Mouse (Mus musculus) kidney, adult 2 months (tissue): Measurements from ENCODE around the gene Zfp61. TPM values are rescaled to one million over a fixed set of nuclear protein-coding genes. Genes with fewer than 3 reads are reported as not detected.

ENCODE experiments used
- DNase-seq: peaks from one replicate; pipeline ENCODE4 v3.0.0; 2021
- H3K27ac ChIP-seq: fragments of 200-500 bp; 2 replicates; pipeline ENCODE4 v1.5.1; 2012; ENCODE audit warnings: low read depth, low read length, control low read depth, inconsistent platforms; ENCODE audit not compliant: insufficient read depth
- H3K27me3 ChIP-seq: fragments of 200-500 bp; replicated peaks from 2 replicates; pipeline ENCODE4 v1.6.1; 2012; ENCODE audit warnings: mild to moderate bottlenecking, moderate library complexity, low read length, inconsistent platforms; ENCODE audit not compliant: control insufficient read depth, insufficient read depth
- H3K36me3 ChIP-seq: fragments of 200-500 bp; 2 replicates; pipeline ENCODE4 v1.6.1; 2012; ENCODE audit warnings: mild to moderate bottlenecking, moderate library complexity, low read length, inconsistent platforms; ENCODE audit not compliant: control insufficient read depth, insufficient read depth
- H3K4me1 ChIP-seq: fragments of 200-500 bp; 2 replicates; pipeline ENCODE4 v1.6.1; 2011; ENCODE audit warnings: low read length; ENCODE audit not compliant: control insufficient read depth, insufficient read depth
- H3K4me3 ChIP-seq: fragments of 200-500 bp; 2 replicates; pipeline ENCODE4 v1.5.1; 2011; ENCODE audit warnings: mild to moderate bottlenecking, low read depth, low read length, control low read depth; ENCODE audit not compliant: insufficient read depth
- CTCF ChIP-seq: fragments of 200-500 bp; conservative IDR thresholded peaks from 2 replicates; pipeline ENCODE4 v1.5.1; 2011; ENCODE audit warnings: low read depth, mild to moderate bottlenecking, control low read depth, low read length, moderate library complexity, mixed read lengths; ENCODE audit not compliant: insufficient read depth, insufficient read length
- POLR2A ChIP-seq: fragments of 200-500 bp; IDR thresholded peaks from one replicate; pipeline ENCODE4 v1.6.1; 2011; ENCODE audit warnings: low read depth, low read length, control low read depth
- WGBS: fragments of 180-500 bp; shearing (Covaris S2); methylation state at CpG from one replicate; pipeline ENCODE4 v1.1.7; 2018; 5-methylcytosine and 5-hydroxymethylcytosine counted together
- polyA plus RNA-seq: library from polyadenylated mRNA; depleted of rRNA; stranded (reverse); fragments of >200 nt; gene quantifications from 2 replicates; pipeline ENCODE4 v1.2.3, GENCODE M21; 2012

Gene Zfp61
- polyA plus RNA-seq, 1 experiment: 4.3 TPM

DNA sequence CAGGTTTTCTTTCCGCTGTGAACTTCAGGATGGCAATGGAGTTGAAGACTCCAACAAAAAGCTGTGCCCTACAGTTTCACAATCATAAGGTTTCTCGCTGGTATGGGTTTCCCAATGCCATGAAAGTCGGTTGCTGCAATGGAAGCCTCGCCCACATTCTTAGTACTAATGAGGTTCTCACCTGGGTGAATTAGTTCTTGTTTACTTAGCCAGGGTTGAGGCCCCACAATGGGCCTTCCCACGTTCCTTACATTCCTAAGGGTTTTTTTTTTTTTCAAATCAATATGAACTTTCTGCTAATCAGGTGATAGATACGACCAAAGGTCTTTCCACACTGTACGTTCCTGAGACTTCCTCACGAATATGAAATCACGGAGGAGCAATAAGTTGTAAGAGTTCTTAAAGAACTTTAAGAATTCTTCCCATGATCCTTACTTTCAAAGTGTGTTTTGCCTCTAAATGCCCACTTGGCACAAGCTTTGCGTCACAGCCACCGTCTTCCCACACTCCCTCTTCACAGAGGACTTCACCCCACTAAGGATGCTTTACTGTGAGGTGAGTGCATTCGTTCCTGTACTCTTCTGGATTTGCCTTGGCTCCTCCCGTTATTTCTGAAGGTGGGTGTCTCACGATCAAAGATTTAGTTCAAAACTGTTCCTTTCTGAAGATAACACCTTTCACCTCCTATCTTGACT lies 26.4 kb upstream of the Zfp61 start:
- no peak for DNase-seq
- TF ChIP-seq POLR2A (no peak), CTCF (no peak)

DNA sequence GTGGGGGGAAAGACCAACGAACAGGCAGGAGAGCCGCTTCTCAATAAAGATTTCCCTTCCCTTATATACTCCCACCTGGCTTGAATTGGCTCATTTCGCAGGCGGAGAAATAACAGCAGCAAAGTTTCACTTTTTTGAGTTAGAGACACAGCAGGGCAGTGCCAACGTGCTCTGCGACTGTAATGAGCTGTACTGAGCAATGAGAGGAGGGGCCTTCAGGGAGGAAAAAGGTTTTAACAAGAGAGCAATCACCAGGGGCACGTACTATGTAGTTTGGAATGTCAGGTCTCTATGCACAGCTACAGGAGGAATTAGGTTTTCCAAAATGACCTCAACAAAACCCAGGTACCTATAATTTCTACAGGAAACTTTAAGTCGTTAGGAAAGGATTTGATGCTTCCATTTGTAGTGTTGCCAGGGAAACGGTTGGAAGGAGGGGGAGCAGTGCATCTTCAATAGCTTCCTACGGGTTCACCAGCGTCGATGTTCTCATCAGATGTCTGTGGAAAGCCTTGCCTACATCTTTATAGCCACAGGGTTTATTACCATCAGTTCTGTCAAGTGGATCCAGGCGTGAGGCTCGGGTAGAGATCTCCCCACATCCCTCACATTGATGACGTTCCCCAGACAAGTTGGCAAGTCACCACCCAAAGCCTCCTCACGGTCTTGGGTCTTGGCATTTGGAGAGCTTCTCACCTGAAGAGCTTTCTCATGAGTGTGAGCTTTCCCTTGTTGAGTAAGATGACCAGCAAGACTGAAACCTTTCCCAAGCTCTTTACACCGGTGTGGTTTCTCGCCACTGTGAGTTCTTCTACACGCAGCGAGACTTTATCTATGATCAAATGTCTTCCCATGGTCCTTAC lies 25.5 kb upstream of the Zfp61 start:
- 40% methylated on average over 20 of the region's 20 CpGs for WGBS
- no peak overlapping the region for H3K4me3 ChIP-seq

More for the DNA sequence above, 26.4 kb upstream of the Zfp61 start:
- H3K27ac ChIP-seq: no peak overlapping the region
- no peaks in the 10 kb centered on the region for H3K4me1 ChIP-seq
- WGBS: 74% methylated on average over 14 of the region's 14 CpGs
- no peaks in the 10 kb centered on the region for H3K36me3 ChIP-seq
- no peak overlapping the region for H3K4me3 ChIP-seq
- no peaks in the 10 kb centered on the region for H3K27me3 ChIP-seq

DNA sequence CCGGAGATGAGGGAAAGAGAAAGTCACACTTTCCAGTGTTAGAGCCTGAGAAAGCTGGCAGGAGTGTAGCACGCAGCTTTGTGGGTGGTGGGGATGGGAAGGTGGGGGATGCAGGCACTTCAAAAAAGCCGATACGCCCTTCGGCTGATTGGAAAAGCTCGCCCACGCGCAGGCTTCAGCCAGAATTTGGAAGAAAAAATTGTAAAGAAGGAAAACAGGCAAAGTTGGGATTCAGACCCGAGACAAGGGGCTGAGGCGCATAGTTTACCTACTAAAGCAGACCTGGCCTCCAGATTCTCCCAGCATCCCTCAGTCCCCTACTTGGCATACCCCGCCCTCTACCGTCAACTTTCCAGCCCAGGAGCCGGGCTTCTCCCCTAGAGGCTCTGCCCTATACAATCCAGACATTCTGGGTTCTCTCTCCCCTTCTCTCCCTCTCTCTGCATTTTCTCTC lies 24.7 kb upstream of the Zfp61 start:
- H3K27me3 ChIP-seq: no peaks in the 10 kb centered on the region
- no peak overlapping the region; the same call in 1 of the 2 replicates for H3K4me3 ChIP-seq
- no peaks in the 10 kb centered on the region for H3K4me1 ChIP-seq
- no peaks in the 10 kb centered on the region for H3K36me3 ChIP-seq
- H3K27ac ChIP-seq: no peak overlapping the region
- DNase-seq: no peak
- 11% methylated on average over 13 of the region's 13 CpGs for WGBS
- TF ChIP-seq CTCF (no peak), POLR2A (no peak)

More for the DNA sequence above, 25.5 kb upstream of the Zfp61 start:
- no peak for DNase-seq
- Histone ChIP-seq H3K36me3 (no peaks in the 10 kb centered on the region), H3K27ac (no peak overlapping the region), H3K27me3 (no peaks in the 10 kb centered on the region), H3K4me1 (no peaks in the 10 kb centered on the region)
- TF ChIP-seq POLR2A (no peak), CTCF (no peak)

DNA sequence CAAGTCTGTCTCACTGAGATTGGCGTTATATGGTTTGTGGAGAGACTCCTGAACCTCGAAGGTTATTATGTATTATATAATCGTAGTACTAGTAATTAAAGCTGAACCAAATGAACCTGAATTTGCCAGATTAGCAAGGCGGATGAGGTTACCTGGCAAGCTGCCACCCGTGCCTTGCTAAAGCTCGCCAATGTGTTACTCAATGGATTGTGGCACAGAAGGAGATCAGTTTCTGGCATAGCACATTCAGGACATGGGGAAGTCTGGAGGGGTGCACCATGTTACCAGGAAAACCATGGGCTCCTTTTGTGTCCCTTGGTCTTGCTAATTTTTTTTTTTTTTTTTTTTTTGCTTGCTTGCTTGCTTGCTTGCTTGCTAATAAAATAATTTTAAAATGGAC lies 24.2 kb upstream of the Zfp61 start:
- no peaks in the 10 kb centered on the region for H3K36me3 ChIP-seq
- peak; percentile 35 for DNase-seq
- WGBS: 70% methylated on average over 6 of the region's 6 CpGs
- no peak overlapping the region for H3K27ac ChIP-seq
- H3K4me1 ChIP-seq: no peaks in the 10 kb centered on the region
- TF ChIP-seq CTCF (no peak), POLR2A (no peak)
- no peaks in the 10 kb centered on the region for H3K27me3 ChIP-seq
- H3K4me3 ChIP-seq: no peak overlapping the region

GRCm38 (mm10) chr7:24322593-24322992 lies 21.6 kb upstream of the Zfp61 start:
- Histone ChIP-seq H3K27ac (no peak overlapping the region), H3K27me3 (no peaks in the 10 kb centered on the region), H3K36me3 (no peaks in the 10 kb centered on the region), H3K4me3 (no peak overlapping the region), H3K4me1 (no peaks in the 10 kb centered on the region)
- WGBS: 73% methylated on average over 4 of the region's 4 CpGs
- no peak for DNase-seq
- TF ChIP-seq CTCF (no peak), POLR2A (no peak)

GRCm38 (mm10) chr7:24318942-24319341 lies 17.9 kb upstream of the Zfp61 start:
- Histone ChIP-seq H3K27ac (no peak overlapping the region), H3K27me3 (no peaks in the 10 kb centered on the region), H3K4me1 (peaks cover 6% of the 10 kb centered on the region; the same call in 1 of the 2 replicates), H3K4me3 (no peak overlapping the region), H3K36me3 (no peaks in the 10 kb centered on the region)
- WGBS: 21% methylated on average over 6 of the region's 6 CpGs
- no peak for DNase-seq
- no peak for TF ChIP-seq POLR2A
- no peak for TF ChIP-seq CTCF

GRCm38 (mm10) chr7:24316567-24317092 lies 15.6 kb upstream of the Zfp61 start, which contains the start of gene Zfp94:
Gene Zfp94 (minus strand): TSS chr7:24316666.
- Histone ChIP-seq H3K4me1 (peaks cover 6% of the 10 kb centered on the region; the same call in 1 of the 2 replicates), H3K4me3 (peak within 1 kb of the TSS; percentile 65), H3K36me3 (no peaks in the 10 kb centered on the region), H3K27ac (peak within 1 kb of the TSS; percentile 49; the same call in 1 of the 2 replicates), H3K27me3 (no peaks in the 10 kb centered on the region)
- under 1% methylated on average over 33 of the region's 33 CpGs for WGBS
- TF ChIP-seq CTCF (no peak), POLR2A (no peak)
- DNase-seq: peak; percentile 98
